Mouse (Mus musculus) kidney, adult 9 months (tissue): Measurements from ENCODE around the gene Matk.

ENCODE experiments used
- DNase-seq: peaks from one replicate; pipeline ENCODE4 v3.0.0; 2022

Matk gene

DNA sequence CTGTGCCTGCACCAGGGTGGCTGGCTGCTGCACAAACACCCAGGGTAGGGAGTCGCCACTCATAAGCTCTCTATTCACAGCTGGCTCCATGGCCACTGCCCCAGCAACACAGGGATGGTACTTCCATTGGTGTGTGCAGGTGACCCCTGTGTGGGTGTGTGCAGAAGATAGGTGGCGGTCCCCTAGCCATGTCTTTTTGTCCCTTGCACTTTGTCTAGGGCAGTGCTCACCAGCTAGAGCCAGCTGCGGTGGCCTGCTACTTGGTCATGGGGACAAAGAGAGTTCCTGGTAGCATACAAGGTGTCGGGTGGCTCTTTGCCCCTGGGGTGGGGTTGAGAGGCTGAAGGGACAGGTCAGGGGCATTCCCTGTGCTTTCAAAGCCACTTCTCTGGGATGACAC lies 8.6 kb upstream of the Matk start:
- DNase-seq, result no peak

DNA sequence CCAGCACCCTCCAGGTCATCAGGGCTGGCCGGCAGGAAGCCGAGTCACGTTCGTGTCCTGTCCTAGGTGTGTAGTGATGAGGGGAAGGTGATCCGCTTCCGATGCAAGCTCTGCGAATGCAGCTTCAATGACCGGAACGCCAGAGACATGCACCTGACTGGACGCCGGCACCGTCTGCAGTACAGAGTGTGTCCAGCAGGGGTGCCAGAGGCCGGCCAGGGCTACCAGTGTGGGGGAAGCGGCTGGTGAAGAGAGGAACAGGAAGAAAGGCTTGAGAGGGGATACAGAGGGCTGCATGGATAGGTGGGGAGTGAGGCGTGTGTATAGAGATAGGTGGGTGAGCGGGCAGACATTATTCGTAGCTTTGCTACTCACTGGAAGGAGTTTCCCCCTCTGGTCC lies 8.1 kb upstream of the Matk start:
- DNase-seq, result peak; percentile 79

DNA sequence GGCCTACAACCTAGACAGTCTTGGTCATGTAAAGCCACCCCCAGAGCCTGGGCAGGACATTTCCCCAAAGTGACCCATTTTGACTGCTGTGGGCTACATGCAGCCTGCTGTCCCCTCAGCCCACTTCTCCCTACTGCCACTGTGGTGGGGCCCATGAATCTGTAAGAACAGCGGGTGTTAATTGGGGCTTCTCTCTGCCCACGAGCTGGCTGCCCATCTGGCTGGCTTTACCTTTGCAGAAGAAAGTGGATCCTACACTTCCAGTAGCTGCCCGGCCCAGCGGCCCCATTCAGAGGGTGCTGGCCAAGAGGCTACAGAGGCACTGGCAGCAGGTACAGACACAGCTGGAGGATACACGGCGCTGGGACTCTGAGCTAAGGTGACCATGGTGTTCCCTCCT lies 7.6 kb upstream of the Matk start:
- no peak for DNase-seq

DNA sequence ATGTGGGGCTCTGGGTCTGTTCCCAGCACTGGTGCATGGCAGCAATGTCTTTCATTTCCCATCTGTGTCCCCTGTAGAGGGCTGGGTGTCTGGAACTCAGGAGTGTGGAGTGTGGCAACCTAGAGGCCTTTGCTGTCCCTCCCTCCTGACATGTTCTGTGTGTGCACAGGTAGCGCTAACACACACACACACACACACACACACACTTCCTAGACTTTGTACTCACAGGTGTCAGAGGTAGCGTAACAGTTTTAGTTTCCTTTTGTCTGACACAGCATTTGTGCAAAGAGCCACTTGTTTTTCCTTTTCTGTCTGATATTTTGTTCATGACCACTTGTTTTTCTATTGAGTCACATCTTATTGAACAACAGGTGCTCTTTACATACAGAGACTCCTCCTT lies 4.9 kb upstream of the Matk start:
- DNase-seq, result no peak

DNA sequence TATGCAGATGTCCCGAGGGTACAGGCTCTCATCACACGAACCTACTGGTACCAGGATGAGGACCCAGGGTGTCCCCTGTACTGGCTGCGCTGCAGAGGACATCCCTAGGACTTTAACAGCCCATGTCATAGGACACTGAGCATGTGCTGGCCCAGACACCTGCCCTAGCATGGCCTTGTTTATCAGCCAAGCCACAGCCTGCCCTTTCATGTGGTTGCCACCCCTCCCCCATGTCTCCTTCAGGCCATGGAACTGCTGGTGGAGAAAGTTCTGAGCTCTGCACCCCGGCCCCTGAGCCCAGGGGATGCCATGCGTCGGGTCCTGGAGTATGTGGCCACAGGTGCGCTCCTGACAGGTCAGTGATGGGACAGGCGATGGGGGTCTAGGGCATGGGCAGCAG lies 3.3 kb upstream of the Matk start:
- no peak for DNase-seq

DNA sequence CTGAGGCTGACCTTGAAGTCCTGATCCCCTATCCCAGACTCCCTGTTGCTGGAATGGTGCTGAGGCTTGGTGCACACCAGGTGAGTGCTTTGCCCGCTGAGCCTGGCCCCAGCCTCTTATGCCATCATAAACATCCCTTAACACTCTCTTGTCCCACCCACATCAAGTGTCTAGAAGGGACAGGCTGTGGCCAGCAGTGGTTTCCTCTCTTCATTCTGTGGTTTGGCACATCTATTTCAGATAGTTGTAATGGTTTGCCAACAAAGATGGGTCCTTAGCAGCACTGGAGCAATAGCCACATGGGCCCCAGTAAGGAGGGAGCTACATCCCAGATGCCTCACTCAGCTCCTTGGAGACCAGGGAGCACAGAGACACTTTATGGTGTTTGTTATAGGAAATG lies 2.2 kb downstream of the Matk start:
- no peak for DNase-seq

DNA sequence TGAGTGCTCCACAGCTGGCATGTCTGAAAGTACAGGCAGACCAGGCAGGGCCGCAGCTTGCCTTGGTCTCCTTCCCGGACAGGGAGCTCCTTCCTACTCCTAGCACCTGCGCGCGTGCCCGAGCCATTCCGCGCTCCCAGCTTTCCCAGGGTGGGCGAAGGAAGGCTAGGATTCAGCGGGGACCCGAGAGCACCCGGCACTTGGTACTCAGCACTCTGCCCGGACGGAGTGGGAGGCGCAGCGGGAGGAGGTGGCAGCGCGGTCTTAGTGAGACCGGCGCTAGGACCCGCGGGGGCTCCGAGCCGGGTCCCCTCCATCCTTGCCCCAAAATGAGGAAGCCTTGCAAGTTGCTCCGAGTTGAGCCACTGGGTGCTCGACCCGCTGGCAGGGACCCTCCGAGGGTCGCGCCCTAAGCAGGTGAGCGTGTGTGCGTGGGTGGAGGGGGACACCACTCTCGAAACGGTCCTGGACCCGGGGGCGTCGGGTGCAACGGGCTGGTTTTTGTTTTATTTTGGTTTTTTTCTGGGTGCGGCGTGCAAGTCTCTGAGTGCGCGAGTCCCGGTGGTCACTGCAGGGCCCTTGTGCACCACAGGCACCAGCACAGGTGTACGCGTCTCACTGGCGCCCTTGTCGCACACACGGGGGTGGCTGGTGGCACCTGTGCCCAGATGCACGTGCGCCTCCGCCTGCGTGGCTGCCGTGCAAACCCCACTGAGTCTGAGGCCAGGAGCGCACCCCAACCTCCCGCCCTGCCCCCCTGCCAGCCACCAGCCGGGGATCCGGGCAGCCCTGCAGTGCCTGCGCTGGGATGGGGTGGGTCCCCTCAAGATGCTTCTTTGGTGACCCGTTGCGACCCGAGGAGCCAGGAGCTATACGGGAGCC lies 4.7 kb downstream of the Matk start:
- no peak for DNase-seq

DNA sequence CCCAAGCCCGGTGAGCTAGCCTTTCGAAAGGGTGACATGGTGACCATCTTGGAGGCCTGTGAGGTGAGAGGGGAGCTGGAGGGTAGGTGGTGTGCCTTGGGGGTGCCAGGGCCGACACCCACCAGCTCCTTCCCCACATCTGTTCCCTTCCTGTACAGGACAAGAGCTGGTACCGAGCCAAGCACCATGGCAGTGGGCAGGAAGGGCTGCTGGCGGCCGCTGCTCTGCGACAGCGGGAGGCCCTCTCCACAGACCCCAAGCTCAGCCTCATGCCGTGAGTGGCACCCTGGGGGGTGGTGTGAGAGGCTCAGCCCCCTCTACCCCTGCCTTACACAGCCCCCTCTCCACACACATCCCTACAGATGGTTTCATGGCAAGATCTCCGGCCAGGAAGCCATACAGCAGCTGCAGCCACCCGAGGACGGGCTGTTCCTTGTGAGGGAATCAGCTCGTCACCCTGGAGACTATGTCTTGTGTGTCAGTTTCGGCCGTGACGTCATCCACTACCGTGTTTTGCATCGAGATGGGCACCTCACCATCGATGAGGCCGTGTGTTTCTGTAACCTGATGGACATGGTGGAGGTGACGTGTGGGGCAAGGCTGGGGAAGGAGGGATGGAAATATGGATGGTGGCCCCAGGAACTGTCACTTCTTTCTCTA lies 6.6 kb downstream of the Matk start:
- no peak for DNase-seq

DNA sequence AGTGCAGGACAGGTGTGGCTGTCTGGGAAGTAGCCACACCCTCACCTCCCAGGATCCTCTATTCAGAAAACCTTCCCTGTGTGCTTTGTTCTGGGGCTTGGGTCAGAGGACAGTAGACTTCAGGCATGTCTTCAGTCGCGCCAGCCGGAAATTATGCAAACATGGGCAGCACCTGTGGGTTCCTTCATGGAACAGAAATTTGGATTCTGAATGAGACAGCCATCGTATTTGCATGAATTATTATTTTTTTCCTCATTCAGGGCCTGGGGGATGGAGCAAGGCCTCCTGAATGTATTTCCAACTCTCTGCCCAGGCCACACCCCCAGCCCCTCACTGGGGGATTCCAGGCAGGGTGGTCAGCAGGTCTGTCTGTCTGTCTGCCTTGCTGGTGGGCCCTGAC lies 8.3 kb downstream of the Matk start:
- DNase-seq, result no peak

DNA sequence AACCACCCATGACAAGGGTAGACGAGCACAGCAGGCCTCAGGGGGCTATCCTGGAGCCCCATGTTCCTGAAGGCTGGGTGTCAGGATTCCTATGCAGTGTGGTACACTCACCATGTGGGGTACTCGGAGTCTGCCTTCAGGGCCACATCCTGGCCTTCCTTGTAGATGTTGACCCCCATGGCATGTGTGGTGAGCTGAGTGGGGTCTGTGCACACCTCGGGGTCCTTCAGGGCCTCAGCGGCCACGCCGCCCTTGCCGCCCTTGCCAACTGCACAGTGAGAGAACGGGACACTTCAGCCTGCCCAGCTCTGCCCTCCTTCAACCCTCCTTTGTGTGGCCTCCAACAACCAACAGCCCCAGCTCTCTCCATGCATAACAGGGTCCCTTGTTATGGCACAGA lies 12.8 kb downstream of the Matk start:
- no peak for DNase-seq

DNA sequence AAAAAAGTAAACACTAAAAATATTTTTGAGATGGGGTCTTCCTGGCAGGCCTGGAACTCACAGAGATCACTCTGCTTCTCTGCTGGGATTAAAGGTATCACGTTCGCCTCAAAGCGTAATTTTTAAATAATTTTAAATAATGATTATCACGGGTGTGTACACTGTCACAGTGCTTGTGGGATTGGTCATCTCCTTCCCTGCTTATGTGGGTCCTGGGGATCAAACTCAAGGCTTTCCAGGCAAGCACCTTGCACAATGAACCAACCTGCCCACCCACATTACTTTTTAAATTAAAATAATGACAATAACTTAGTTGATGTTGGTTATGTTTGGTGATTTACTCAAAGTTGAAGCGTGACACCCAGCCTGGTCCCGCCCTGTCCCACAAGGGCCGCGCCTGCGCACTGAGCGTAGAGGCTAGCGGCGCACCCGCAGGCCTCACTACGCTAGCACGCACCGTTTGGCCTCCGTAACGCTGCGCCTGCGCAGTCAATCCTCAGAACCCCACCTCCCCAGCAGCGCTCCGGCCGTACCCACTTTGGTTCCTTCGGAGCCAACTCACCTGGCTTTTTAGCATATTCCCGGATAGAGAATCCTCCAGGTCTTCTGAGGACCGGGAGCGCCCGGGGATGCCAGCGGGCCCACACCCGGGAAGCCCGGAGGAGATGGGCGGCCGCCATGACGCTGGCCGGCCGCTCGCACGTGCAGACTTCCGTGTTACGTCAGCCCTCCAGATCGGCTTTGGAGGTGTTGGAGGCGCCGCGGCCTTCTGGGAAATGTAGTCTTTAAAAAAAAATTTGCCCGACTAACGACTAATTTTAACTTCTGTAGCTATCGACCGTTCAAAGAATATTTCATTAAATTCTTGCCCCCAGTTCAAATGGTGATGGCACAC lies 13.7 kb downstream of the Matk start, which contains the start of the genes Mrpl54 and Apba3:
Mrpl54 (minus strand) TSS at position 724 of the 895 bp plus-strand sequence.
Apba3 (plus strand) TSS at position 750 of the 895 bp plus-strand sequence.
- DNase-seq, result peak; percentile 97

DNA sequence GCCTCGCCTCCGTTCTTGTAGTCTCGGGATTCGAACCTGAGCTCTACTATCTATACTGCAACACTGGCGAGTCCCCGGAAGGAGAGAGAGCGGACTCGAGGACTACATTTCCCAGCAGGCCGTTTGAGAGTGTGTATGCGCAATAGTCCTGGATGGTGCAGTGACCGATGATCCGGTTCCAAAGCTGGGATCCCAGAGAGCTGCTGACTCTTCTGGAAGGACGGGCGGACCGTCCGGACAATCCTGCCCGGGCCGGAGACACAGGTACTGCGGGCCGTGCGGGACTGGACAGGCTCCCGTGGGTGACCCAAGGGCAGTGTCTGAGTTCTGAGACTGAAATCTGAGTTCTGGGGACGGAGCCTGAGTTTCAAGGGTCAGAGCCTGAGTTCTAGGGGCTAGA lies 15.3 kb downstream of the Matk start:
- peak; percentile 96 for DNase-seq

DNA sequence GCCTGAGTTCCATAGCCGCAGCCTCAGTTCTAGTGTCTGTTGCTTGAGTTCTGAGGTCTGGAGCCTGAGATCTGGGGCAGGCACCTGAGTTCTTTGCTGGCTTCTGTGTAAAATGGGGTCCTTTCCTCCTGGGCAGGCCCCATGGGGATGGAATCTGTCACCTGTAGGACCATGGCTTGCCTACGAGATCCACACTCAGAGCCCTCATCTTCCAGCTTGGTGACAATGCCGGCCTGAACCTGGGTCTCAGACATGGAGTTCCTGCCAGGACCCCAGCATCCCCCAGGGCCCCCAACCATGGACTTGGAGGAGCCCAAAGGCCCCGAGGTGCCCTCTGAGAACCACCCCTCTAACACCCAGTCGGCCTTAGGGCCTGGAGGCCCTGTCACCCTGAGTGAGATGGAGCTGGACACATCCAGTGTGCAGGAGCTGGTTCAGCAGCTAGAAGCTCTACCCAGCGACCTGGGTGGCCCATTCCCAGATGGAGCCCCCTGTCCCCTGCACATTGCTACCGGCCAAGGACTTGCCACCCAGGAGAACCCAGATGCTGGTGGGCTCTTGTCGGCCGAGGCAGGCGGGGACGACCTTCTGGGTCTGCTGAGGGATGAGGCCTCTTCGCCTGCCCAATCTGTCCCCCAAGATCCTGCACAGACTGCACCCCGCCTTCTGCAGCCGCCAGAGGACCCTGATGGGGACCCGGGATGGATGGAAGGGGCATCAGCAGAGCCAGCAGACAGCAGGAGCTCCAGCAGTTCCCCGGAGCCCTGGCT lies 16.1 kb downstream of the Matk start:
- DNase-seq, result no peak

DNA sequence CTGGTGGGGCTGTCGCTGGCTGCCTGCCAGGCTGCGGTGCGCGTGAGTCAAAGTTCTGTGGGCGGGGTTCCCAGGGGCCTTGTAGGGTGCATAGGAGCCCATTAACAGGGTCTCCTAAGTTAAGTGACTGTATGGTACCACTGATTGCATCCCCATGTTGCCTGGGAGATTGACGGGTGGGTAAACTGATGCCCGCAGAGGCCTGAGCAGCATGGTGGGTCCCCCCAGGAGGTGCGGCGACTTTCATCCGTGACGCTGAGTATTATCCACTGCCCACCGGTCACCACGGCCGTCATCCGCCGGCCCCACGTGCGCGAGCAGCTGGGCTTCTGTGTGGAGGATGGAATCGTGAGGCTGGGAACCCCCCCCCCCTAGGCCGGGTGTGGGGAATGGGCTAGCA lies 19.6 kb downstream of the Matk start:
- DNase-seq, result no peak

DNA sequence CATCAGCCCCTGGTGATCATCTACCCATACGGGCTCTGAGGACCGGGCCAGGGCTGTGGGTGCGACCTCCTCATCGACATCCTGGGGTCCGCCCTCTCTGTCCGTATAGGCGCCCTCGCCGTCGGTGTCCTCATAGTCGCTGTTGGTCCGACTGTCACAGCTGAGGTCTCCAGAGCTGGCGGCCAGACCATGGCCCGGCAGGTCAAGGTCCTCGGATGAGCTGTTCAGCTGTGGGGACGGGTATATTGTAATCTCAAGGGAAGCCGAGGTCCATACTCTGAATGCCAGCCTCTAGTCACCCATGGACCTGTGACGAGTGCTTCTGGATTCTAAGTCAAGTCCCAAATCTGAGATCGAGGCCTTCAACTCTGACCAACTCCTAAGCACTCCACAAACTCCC lies 21.1 kb downstream of the Matk start:
- DNase-seq, result no peak

DNA sequence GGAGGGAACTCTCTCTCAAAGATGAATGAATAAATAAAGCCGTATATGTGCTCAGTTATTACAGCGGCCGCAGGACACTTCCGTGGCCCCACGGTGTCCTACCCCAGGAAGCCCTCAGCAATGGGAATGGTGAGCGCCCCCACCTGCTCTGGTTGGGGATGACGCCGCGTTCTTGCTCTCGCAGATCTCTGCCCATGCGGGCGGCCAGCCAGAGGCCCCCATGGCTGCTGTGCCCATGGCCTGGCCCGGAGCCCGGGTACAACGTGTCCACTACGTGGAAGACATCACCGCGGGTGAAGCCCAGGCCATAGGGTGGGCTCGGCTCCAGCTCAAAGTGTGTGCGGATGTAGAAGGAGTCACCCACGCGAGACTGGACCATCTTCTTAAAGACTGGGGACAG lies 24.9 kb downstream of the Matk start:
- no peak for DNase-seq

DNA sequence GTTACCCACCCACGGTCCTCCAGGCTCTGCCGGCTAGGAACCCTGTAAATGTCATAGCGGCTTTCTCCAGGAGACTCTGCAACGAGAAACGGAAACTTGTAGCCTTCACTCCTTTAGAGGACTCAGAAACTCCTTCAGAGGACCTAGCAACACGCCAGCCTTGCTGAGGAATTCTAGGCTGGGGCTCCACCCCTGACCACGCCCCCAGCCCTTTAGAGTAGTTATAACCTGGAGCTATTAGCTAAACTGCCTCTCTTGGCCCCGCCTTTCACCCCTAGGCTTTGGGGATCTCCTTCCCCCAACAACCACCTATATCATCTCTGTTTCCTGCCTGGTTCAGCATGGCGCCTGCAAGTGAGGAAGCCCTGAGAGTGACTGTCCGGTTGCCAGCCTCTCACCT lies 26.8 kb downstream of the Matk start:
- no peak for DNase-seq

DNA sequence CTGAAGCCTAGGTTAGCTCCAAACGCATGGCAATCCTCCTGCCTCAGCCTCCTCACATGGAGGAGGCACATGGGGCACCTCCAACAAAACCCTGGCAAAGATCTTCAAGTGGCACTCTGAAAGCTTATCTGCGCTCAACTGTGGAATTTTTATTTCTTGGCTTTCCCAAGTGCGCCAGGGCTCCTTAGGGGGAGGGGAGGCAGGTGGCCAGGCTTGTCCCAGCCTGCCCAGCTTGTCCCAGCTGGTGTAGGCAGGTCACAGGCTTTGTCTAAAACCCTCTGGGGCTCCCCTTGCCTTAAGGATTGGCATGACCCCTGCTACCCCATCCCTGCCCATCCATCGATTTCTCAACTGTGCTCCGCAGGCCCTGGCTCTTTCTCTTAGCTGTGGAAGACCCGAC lies 31.5 kb downstream of the Matk start:
- DNase-seq, result peak; percentile 50

DNA sequence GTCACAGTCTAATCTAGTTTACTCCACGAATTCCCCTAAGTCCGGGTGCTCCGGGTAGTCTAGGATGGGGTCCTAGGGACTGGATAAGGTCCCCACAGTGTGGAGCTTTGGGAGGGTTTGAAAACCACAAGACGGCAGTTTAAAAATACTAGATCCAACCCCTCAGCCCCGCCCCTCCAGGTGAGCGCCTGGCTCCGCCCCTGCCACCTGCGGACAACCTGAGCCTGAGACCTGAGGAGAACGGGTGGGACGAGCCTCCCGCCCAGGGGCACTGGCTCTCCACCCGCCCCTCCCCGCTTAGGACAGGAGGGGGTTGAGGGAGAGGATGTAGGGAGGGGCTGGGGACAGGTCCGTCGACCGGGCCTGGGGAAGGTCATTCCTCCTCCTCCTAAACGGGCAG lies 32.0 kb downstream of the Matk start:
- DNase-seq, result peak; percentile 77

DNA sequence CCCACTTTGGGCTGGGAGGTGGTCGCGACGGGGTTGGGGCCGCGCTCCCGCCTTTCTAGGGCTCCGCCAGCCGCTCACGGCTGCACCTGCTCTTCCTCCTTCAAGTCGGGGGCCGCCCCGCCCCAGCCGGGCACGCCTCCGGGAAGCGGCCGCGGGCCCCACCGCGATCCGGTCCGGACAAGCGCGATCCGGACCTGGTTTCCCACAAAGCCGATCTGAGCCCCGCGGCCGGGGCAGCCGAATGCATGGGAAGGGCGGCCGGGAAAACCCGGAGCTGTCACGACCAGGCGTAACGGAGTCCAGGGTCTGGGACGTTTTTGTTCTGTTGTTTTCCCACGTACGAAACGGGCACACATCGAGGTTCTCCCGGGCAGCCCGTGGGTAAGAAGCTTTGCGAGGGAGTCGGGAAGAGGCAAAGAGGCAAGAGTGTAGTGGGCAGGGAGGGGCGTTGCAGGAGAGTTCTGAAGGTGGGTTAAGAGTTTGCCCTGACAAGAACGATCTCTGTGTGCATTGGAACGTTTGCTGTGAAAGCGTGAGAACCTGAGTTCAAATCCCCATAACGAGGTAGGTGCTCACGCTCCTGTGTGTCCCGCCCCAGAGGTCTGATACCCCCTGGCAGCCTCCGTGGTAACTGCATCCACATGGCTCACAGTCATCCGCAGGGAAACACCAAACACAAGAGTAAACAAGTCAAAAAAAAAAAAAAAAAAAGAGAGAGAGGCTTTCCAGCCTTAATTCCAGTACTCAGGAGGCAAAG lies 33.1 kb downstream of the Matk start:
- peak; percentile 89 for DNase-seq

DNA sequence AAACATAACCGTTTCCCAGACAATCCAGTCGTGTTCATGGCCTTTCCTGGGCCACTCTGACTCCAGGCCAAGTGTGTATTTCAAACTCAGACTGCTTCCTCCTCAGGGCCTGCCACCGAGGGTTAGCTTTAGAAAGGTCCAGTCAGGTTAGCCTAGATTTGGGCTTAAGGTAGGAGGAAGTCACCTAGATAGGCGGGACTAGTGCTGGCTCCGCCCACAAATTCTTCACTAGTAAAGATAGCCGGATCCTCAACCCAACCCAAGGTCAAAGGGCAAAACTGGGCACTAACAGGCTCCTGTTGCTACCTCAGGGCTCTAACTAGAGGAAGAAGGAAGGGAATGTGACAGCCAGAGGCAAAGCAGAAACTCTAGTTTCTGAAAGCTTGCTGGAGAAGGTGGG lies 33.9 kb downstream of the Matk start:
- DNase-seq, result peak; percentile 81
